Mouse (Mus musculus) embryonic facial prominence, embryonic 11.5 days (tissue): Measurements from ENCODE around the gene Jund. TPM values are rescaled to one million over a fixed set of nuclear protein-coding genes. Genes with fewer than 3 reads are reported as not detected.

Experiments
- ATAC-seq: fragments of 200-750 bp; cut with Nextera tagmentation; replicated peaks from 2 replicates; pipeline ENCODE4 v1.8.0; 2017; ENCODE audit warnings: low read depth; ENCODE audit not compliant: insufficient number of reproducible peaks, low FRiP score, low TSS enrichment
- DNase-seq: peaks from one replicate; pipeline ENCODE4 v3.0.0-alpha.2; 2015; ENCODE audit warnings: low spot score
- H3K27ac ChIP-seq: fragments of 300-500 bp; sonication (generic); replicated peaks from 2 replicates; pipeline ENCODE4 v1.5.1; 2014; ENCODE audit warnings: mild to moderate bottlenecking, low read depth, low read length, control low read depth
- H3K27me3 ChIP-seq: fragments of 300-500 bp; sonication (generic); 2 replicates; pipeline ENCODE4 v1.6.1; 2014; ENCODE audit warnings: mild to moderate bottlenecking, low read length, moderate library complexity, mixed read lengths; ENCODE audit not compliant: control insufficient read depth, insufficient read depth
- H3K36me3 ChIP-seq: fragments of 300-500 bp; sonication (generic); replicated peaks from 2 replicates; pipeline ENCODE4 v1.6.1; 2014; ENCODE audit warnings: low read depth, mild to moderate bottlenecking, low read length, moderate library complexity, mixed read lengths; ENCODE audit not compliant: control insufficient read depth, insufficient read depth
- H3K4me1 ChIP-seq: fragments of 300-500 bp; sonication (generic); 2 replicates; pipeline ENCODE4 v1.6.1; 2014; ENCODE audit warnings: low read length, mixed read lengths; ENCODE audit not compliant: control insufficient read depth, insufficient read depth
- H3K4me2 ChIP-seq: fragments of 300-500 bp; sonication (generic); 2 replicates; pipeline ENCODE4 v1.6.1; 2014; ENCODE audit warnings: low read depth, mild to moderate bottlenecking, control low read depth, low read length, moderate library complexity
- H3K4me3 ChIP-seq: fragments of 300-500 bp; sonication (generic); 2 replicates; pipeline ENCODE4 v1.5.1; 2014; ENCODE audit warnings: low read depth, low read length, control low read depth
- H3K9ac ChIP-seq: fragments of 300-500 bp; sonication (generic); replicated peaks from 2 replicates; pipeline ENCODE4 v1.6.1; 2014; ENCODE audit warnings: mild to moderate bottlenecking, control low read depth, low read length
- H3K9me3 ChIP-seq: fragments of 300-500 bp; sonication (generic); replicated peaks from 2 replicates; pipeline ENCODE4 v1.6.1; 2016; ENCODE audit warnings: mild to moderate bottlenecking, low read length, inconsistent platforms, mixed read lengths; ENCODE audit not compliant: control insufficient read depth
- WGBS: fragments of 180-500 bp; shearing (Covaris S2); extraction: QIAGEN DNeasy Blood & Tissue Kit; methylation state at CpG from one replicate; pipeline ENCODE4 v1.1.7; 2014; 5-methylcytosine and 5-hydroxymethylcytosine counted together
- polyA plus RNA-seq: library from polyadenylated mRNA; unstranded; fragments of >200 nt; fragmentation: Nextera tagmentation; extraction: Ambion mirVana; gene quantifications from 2 replicates; pipeline ENCODE4 v1.2.1, GENCODE M21; 2014

The Jund gene
- polyA plus RNA-seq, result 94.2 and 104 TPM in 2 replicates

DNA sequence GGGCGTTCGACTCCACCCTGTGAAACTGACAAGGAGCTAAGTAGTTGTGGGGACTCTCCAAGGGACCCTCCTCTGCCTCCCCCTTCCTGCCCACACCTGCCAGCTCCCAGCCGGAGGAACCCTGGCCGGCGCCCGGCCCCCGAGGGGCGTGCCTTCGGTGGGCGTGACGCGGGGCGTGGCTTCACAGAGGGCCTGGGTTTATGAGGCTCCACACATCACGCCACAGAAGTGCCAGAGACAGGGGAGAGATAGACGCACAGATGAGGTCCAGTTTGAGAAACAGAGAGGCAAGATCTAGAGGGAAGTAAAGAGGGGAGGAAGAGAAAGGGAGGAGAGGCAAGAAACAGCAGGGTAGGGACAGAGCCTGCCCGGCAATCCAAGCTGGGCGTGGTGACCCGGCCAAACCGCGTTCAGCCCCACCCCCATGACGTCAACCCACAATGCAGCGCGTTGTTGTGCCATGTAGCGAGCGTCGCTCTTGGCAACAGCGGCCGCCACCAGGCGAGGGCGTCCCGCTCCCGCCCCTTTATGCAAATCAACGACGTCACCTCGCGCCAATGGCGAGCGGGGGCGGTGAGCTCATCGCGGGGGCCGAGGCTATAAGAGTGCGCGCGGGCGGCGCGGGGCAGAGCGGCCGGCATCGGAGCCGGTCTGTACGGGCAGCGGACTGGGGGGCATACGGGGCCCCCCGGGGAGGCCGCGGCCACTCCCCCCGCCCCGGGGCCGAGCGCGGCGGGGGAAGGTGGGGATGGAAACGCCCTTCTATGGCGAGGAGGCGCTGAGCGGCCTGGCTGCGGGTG lies at the start of gene Jund:
Gene Jund (plus strand): TSS at position 640 of the 800 bp plus-strand sequence.
- WGBS, result under 1% methylated on average over 60 of the region's 69 CpGs
- Histone ChIP-seq H3K4me2 (peak within 1 kb of the TSS; percentile 82), H3K4me1 (peaks cover 7% of the 10 kb centered on the region), H3K27ac (peak within 1 kb of the TSS; percentile 96), H3K36me3 (no peaks in the 10 kb centered on the region), H3K9ac (peak within 1 kb of the TSS; percentile 97), H3K27me3 (no peaks in the 10 kb centered on the region), H3K4me3 (peak within 1 kb of the TSS; percentile 96), H3K9me3 (no peaks in the 10 kb centered on the region)
- DNase-seq, result peak; percentile 100
- ATAC-seq, result peak; percentile 81

DNA sequence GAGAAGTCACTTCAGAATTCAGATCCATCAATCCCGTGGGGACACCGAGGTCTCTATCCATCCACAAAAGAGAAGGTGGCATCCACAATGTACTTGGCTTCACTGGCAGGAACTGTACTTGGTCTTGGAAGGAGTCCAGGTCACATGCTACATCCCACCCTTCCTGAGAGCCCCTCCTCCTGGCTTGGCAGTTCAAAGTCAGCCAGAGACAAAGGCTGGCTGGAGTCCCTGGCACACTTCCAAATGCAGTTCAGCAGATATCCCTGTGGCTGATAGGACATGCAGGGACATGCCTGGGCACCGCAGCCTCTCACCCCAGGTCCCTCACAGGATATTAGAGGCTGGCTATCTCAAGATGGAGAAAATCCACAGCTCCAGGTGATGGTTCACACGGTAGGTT lies 49.4 kb upstream of the Jund start:
- DNase-seq (peak; percentile 50), ATAC-seq (no peak)
- WGBS, result 88% methylated on average over 4 of the region's 4 CpGs
- H3K4me1 ChIP-seq, result peaks cover 8% of the 10 kb centered on the region
- no peaks in the 10 kb centered on the region; the same call in 1 of the 2 replicates for H3K36me3 ChIP-seq
- H3K9me3 ChIP-seq, result no peaks in the 10 kb centered on the region
- no peak overlapping the region for H3K4me3 ChIP-seq
- no peaks in the 10 kb centered on the region for H3K27me3 ChIP-seq
- H3K9ac ChIP-seq, result no peak overlapping the region
- H3K4me2 ChIP-seq, result no peak overlapping the region
- H3K27ac ChIP-seq, result no peak overlapping the region

DNA sequence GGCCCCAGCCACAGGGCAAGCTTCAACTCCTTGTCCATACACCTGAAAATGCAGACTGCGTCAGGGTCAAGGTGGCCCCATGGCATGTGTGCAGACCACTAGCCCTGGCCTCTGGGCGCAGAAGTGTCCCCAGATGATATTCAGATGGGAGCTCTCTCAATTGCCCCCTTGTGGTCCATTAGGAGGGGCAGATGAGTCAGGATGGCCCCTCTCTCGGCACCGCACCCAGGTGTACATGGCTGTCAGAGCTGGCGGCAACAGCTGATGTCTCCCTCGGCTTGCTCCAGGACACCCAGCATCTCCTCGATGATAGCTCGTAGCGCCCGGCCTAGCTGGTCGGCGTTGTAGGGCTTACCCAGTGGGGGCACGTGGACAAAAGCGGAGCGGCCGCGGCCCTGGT lies 48.4 kb upstream of the Jund start:
- ATAC-seq (no peak), DNase-seq (no peak)
- H3K27ac ChIP-seq, result no peak overlapping the region
- no peak overlapping the region for H3K4me3 ChIP-seq
- H3K9me3 ChIP-seq, result no peaks in the 10 kb centered on the region
- no peaks in the 10 kb centered on the region for H3K27me3 ChIP-seq
- no peak overlapping the region for H3K4me2 ChIP-seq
- peaks cover 8% of the 10 kb centered on the region for H3K4me1 ChIP-seq
- no peak overlapping the region for H3K9ac ChIP-seq
- WGBS, result 94% methylated on average over 17 of the region's 17 CpGs
- H3K36me3 ChIP-seq, result no peaks in the 10 kb centered on the region; the same call in 1 of the 2 replicates

DNA sequence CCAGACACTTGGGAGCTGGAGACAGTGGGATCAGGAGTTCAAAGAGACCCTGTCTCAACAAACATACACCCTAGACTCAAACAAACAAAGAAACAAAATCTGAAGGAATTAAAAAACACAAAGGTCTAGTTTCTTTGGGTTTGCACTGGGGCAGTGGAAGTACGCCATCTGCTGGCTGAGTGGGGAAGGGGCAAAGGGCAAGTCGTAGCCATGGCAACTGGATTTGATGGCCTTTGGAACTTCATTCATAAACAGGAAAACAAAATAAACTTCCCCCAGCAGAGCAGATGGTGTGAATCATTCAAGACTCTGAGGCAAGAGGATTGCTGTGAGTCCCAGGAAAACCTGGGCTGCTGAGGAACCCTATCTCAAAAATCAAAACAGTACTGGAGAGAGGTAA lies 45.5 kb upstream of the Jund start:
- Histone ChIP-seq H3K9ac (no peak overlapping the region), H3K4me3 (no peak overlapping the region), H3K27me3 (no peaks in the 10 kb centered on the region), H3K4me1 (no peaks in the 10 kb centered on the region), H3K4me2 (no peak overlapping the region), H3K27ac (no peak overlapping the region), H3K9me3 (no peaks in the 10 kb centered on the region), H3K36me3 (no peaks in the 10 kb centered on the region; the same call in 1 of the 2 replicates)
- WGBS, result 54% methylated on average over 2 of the region's 2 CpGs
- peak; percentile 53 for DNase-seq
- ATAC-seq, result no peak

DNA sequence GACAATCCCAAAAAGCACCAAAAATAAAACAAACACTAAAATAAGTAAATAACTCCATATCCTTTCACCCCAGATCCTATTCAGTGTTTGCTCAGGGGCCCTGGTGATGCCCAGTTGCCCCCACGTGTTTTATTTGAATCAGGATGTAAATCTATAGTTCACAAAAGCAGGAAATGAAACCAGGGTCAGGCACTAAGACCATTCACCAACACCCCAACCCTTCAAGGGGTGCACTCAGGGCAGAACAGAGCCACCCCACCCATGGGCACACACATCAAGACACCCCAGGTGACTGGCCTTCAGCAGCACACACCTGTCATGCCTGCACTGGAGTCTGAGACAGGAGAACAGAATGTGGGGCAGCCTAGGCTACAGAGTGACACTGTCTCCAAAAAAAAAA lies 44.6 kb upstream of the Jund start:
- Histone ChIP-seq H3K9me3 (no peaks in the 10 kb centered on the region), H3K27ac (no peak overlapping the region), H3K4me2 (no peak overlapping the region), H3K27me3 (no peaks in the 10 kb centered on the region), H3K4me1 (no peaks in the 10 kb centered on the region), H3K36me3 (no peaks in the 10 kb centered on the region; the same call in 1 of the 2 replicates), H3K4me3 (no peak overlapping the region), H3K9ac (no peak overlapping the region)
- DNase-seq (no peak), ATAC-seq (no peak)
- 45% methylated on average over 1 of the region's 1 CpGs for WGBS

DNA sequence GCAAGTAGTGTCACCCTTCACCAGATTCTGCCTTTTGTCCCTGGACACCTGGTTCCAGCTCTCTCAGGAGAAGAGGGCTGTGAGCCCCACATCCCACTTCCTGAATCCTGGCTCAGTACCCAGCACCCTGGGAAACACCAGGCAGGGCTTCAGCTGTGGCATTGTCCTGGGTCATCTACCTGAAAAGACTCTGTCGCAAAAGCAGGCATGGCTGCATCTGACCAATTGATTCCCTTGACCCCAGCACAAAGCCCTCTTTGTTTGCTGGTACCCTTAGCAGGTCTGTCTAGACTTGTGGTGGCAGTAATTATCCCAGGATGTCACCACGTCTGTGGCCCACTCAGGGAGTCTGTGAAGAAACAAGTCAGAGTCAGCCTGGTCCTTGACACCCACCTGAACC lies 43.3 kb upstream of the Jund start:
- WGBS, result 13% methylated on average over 2 of the region's 2 CpGs
- Histone ChIP-seq H3K4me1 (no peaks in the 10 kb centered on the region), H3K4me3 (no peak overlapping the region), H3K27ac (peak overlapping the region; percentile 41; the same call in 1 of the 2 replicates), H3K9me3 (no peaks in the 10 kb centered on the region), H3K9ac (peak overlapping the region; percentile 11; the same call in 1 of the 2 replicates), H3K4me2 (no peak overlapping the region), H3K27me3 (no peaks in the 10 kb centered on the region), H3K36me3 (no peaks in the 10 kb centered on the region; the same call in 1 of the 2 replicates)
- no peak for ATAC-seq
- DNase-seq, result no peak

DNA sequence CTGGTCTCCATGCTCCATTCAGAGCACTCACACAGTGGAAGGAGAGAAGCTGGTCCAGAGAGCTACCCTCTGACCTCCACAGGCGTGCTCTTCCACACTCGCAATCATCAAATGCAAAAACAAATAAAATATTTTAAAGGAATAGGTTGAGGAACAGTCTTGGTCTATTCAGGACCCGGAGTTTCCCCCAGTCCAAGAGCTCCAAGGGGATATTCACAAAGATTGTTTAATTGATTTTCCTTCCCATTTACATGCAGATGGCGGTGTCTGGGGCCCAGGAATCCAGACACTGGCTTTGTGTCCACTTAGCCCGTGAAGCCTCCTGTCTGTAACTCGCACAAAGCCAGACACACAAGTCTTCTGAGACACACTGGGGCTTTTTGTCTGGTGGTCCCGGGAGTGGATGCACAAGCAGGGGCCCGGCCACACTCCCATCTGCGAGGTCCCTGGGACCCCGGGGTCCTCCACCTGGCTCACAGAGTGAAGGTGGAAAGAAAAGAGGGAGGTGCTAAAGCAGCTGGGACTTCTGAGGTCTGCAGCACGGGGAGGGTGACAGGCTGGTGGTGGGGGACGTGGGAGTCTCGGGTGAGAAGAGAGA lies 42.5 kb upstream of the Jund start:
- peak overlapping the region; percentile 54 for H3K27ac ChIP-seq
- ATAC-seq, result no peak
- H3K36me3 ChIP-seq, result no peaks in the 10 kb centered on the region
- no peak overlapping the region; the same call in 1 of the 2 replicates for H3K9ac ChIP-seq
- H3K27me3 ChIP-seq, result no peaks in the 10 kb centered on the region
- no peak overlapping the region for H3K4me3 ChIP-seq
- H3K4me1 ChIP-seq, result no peaks in the 10 kb centered on the region
- DNase-seq, result no peak
- 58% methylated on average over 13 of the region's 13 CpGs for WGBS
- H3K9me3 ChIP-seq, result no peaks in the 10 kb centered on the region
- H3K4me2 ChIP-seq, result no peak overlapping the region

DNA sequence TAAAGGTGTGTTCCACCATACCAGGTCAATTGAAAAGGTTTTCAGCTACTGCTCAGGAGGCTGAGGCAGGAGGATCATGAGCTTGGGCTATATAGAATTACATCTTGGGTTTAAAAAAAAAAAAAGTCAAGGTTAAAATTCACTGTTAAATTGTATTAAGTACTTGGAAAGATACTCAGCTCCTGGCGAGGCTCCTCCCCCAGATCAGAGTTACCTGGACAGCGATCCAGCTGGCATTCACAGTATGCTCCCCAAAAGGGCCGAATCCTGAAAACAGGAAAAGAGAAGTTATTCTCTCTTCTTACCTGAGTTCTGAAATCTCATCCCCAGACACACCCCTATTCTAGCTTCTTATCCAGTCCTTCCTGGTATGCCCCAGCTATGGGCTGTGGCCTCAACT lies 41.5 kb upstream of the Jund start:
- Histone ChIP-seq H3K4me2 (no peak overlapping the region), H3K9me3 (no peaks in the 10 kb centered on the region), H3K36me3 (no peaks in the 10 kb centered on the region), H3K9ac (no peak overlapping the region), H3K27ac (peak overlapping the region; percentile 54; the same call in 1 of the 2 replicates), H3K27me3 (no peaks in the 10 kb centered on the region), H3K4me3 (no peak overlapping the region), H3K4me1 (no peaks in the 10 kb centered on the region)
- DNase-seq, result no peak
- 91% methylated on average over 3 of the region's 3 CpGs for WGBS
- no peak for ATAC-seq
